Mouse (Mus musculus) hindbrain, postnatal 0 days (tissue): ENCODE data around the gene P2ry6. TPM values are rescaled to one million over a fixed set of nuclear protein-coding genes. Genes with fewer than 3 reads are reported as not detected.
A peak's percentile ranks its signal among the peaks of the same experiment; 100 is the strongest.

Experiments used
- ATAC-seq: fragments of 200-750 bp; cut with Nextera tagmentation; 2 replicates; pipeline ENCODE4 v1.8.0; 2017; ENCODE audit warnings: mild to moderate bottlenecking, moderate TSS enrichment, moderate library complexity
- DNase-seq: peaks from one replicate; pipeline ENCODE4 v3.0.0-alpha.2; 2015; ENCODE audit warnings: low spot score
- H3K27ac ChIP-seq: fragments of 300-500 bp; sonication (generic); 2 replicates; pipeline ENCODE4 v1.5.1; 2014; ENCODE audit warnings: mild to moderate bottlenecking
- H3K27me3 ChIP-seq: fragments of 300-500 bp; sonication (generic); 2 replicates; pipeline ENCODE4 v1.6.1; 2014; ENCODE audit warnings: low read length, mixed read lengths; ENCODE audit not compliant: insufficient read depth
- H3K36me3 ChIP-seq: fragments of 300-500 bp; sonication (generic); 2 replicates; pipeline ENCODE4 v1.6.1; 2014; ENCODE audit warnings: low read length, mixed read lengths; ENCODE audit not compliant: insufficient read depth
- H3K4me1 ChIP-seq: fragments of 300-500 bp; sonication (generic); 2 replicates; pipeline ENCODE4 v1.6.1; 2014; ENCODE audit warnings: antibody characterized with exemption, low read length, mixed read lengths; ENCODE audit not compliant: insufficient read depth
- H3K4me2 ChIP-seq: fragments of 300-500 bp; sonication (generic); 2 replicates; pipeline ENCODE4 v1.6.1; 2014; ENCODE audit warnings: low read depth, mild to moderate bottlenecking, low read length, moderate library complexity, mixed read lengths
- H3K4me3 ChIP-seq: fragments of 300-500 bp; sonication (generic); 2 replicates; pipeline ENCODE4 v1.5.1; 2014; ENCODE audit warnings: low read length
- H3K9ac ChIP-seq: fragments of 300-500 bp; sonication (generic); replicated peaks from 2 replicates; pipeline ENCODE4 v1.6.1; 2014; ENCODE audit warnings: mild to moderate bottlenecking, low read length, moderate library complexity, mixed read lengths
- H3K9me3 ChIP-seq: fragments of 300-500 bp; sonication (generic); 2 replicates; pipeline ENCODE4 v1.6.1; 2016; ENCODE audit warnings: low read length, mixed read lengths
- CTCF ChIP-seq: IDR thresholded peaks from 2 replicates; pipeline ENCODE4 v1.5.1; 2016; ENCODE audit warnings: antibody characterized with exemption, control low read depth, low read depth
- WGBS: fragments of 180-500 bp; shearing (Covaris S2); extraction: QIAGEN DNeasy Blood & Tissue Kit; methylation state at CpG from one replicate; pipeline ENCODE4 v1.1.7; 2014; 5-methylcytosine and 5-hydroxymethylcytosine counted together
- polyA plus RNA-seq: library from polyadenylated mRNA; unstranded; fragments of >200 nt; fragmentation: Nextera tagmentation; extraction: Ambion mirVana; gene quantifications from 2 replicates; pipeline ENCODE4 v1.2.1, GENCODE M21; 2015
- total RNA-seq: library from RNA; depleted of rRNA; stranded (reverse); fragments of >200 nt; gene quantifications from 2 replicates; pipeline ENCODE4 v1.2.3, GENCODE M21; 2014

P2ry6 gene
- total and polyA plus RNA-seq, 2 experiments from 2014 or later: 3.4 to 3.5 TPM

- ATAC-seq (peak; percentile 79), DNase-seq (peak; percentile 46)
- H3K4me3 ChIP-seq: peak overlapping the region; percentile 49
- H3K36me3 ChIP-seq: no peaks in the 10 kb centered on the region
- H3K9ac ChIP-seq: peak overlapping the region; percentile 39; the same call in 1 of the 2 replicates
- no peak for TF ChIP-seq CTCF
- peaks cover 14% of the 10 kb centered on the region; the same call in 1 of the 2 replicates for H3K27me3 ChIP-seq
- H3K27ac ChIP-seq: no peak overlapping the region
- WGBS: under 1% methylated on average over 53 of the region's 53 CpGs
- 0 out of 2 replicates have a peak, but pooled peaks cover 7% of the 10 kb centered on the region for H3K4me1 ChIP-seq
- peak overlapping the region; percentile 98 for H3K4me2 ChIP-seq
- no peaks in the 10 kb centered on the region for H3K9me3 ChIP-seq
Measured at GRCm38 (mm10) chr7:101011681-101012367, 37.4 kb upstream of the P2ry6 start.

GRCm38 (mm10) chr7:101010741-101011140 lies 36.3 kb upstream of the P2ry6 start:
- Histone ChIP-seq H3K36me3 (no peaks in the 10 kb centered on the region), H3K27me3 (peaks cover 14% of the 10 kb centered on the region; the same call in 1 of the 2 replicates), H3K27ac (no peak overlapping the region), H3K4me3 (no peak overlapping the region), H3K4me2 (no peak overlapping the region), H3K9me3 (no peaks in the 10 kb centered on the region), H3K9ac (no peak overlapping the region), H3K4me1 (0 out of 2 replicates have a peak, but pooled peaks cover 7% of the 10 kb centered on the region)
- DNase-seq: no peak
- no peak for TF ChIP-seq CTCF
- ATAC-seq: no peak
- 80% methylated on average over 3 of the region's 3 CpGs for WGBS

GRCm38 (mm10) chr7:101006201-101006600 lies 31.8 kb upstream of the P2ry6 start:
- TF ChIP-seq CTCF: no peak
- Histone ChIP-seq H3K9ac (no peak overlapping the region), H3K9me3 (no peaks in the 10 kb centered on the region), H3K36me3 (no peaks in the 10 kb centered on the region), H3K27ac (no peak overlapping the region), H3K4me1 (peaks cover 7% of the 10 kb centered on the region; the same call in 1 of the 2 replicates), H3K27me3 (peaks cover 9% of the 10 kb centered on the region; the same call in 1 of the 2 replicates), H3K4me2 (no peak overlapping the region), H3K4me3 (no peak overlapping the region)
- no peak for DNase-seq
- WGBS: 93% methylated on average over 2 of the region's 2 CpGs
- no peak for ATAC-seq

- Histone ChIP-seq H3K9ac (no peak overlapping the region), H3K4me1 (peaks cover 7% of the 10 kb centered on the region; the same call in 1 of the 2 replicates), H3K27ac (no peak overlapping the region), H3K4me2 (no peak overlapping the region), H3K27me3 (peaks cover 3% of the 10 kb centered on the region; the same call in 1 of the 2 replicates), H3K9me3 (no peaks in the 10 kb centered on the region), H3K36me3 (no peaks in the 10 kb centered on the region), H3K4me3 (no peak overlapping the region)
- TF ChIP-seq CTCF: no peak
- WGBS: 44% methylated on average over 4 of the region's 4 CpGs
- DNase-seq: no peak
- ATAC-seq: peak; percentile 62; the same call in 1 of the 2 replicates
Measured at GRCm38 (mm10) chr7:101005119-101005518, 30.7 kb upstream of the P2ry6 start.

GRCm38 (mm10) chr7:101003442-101004326 lies 29.2 kb upstream of the P2ry6 start:
- H3K9ac ChIP-seq: no peak overlapping the region
- H3K4me1 ChIP-seq: peaks cover 7% of the 10 kb centered on the region; the same call in 1 of the 2 replicates
- DNase-seq (no peak), ATAC-seq (no peak)
- 78% methylated on average over 11 of the region's 11 CpGs for WGBS
- no peak overlapping the region for H3K27ac ChIP-seq
- no peak overlapping the region for H3K4me2 ChIP-seq
- no peaks in the 10 kb centered on the region for H3K27me3 ChIP-seq
- no peaks in the 10 kb centered on the region for H3K36me3 ChIP-seq
- no peaks in the 10 kb centered on the region for H3K9me3 ChIP-seq
- H3K4me3 ChIP-seq: no peak overlapping the region
- no peak for TF ChIP-seq CTCF

- 44% methylated on average over 6 of the region's 6 CpGs for WGBS
- DNase-seq: peak; percentile 36
Measured at GRCm38 (mm10) chr7:101002274-101002673, 27.8 kb upstream of the P2ry6 start.

More at GRCm38 (mm10) chr7:101002274-101002673, 27.8 kb upstream of the P2ry6 start:
- no peaks in the 10 kb centered on the region for H3K36me3 ChIP-seq
- no peak for ATAC-seq
- no peak overlapping the region for H3K27ac ChIP-seq
- H3K9ac ChIP-seq: no peak overlapping the region
- H3K4me2 ChIP-seq: no peak overlapping the region
- no peak for TF ChIP-seq CTCF
- H3K4me3 ChIP-seq: no peak overlapping the region
- H3K27me3 ChIP-seq: no peaks in the 10 kb centered on the region
- no peaks in the 10 kb centered on the region for H3K9me3 ChIP-seq
- peaks cover 7% of the 10 kb centered on the region; the same call in 1 of the 2 replicates for H3K4me1 ChIP-seq
